Mouse (Mus musculus): ENCODE data around the gene 3110082I17Rik.
A peak's percentile ranks its signal among the peaks of the same experiment; 100 is the strongest.

3110082I17Rik gene

DNA sequence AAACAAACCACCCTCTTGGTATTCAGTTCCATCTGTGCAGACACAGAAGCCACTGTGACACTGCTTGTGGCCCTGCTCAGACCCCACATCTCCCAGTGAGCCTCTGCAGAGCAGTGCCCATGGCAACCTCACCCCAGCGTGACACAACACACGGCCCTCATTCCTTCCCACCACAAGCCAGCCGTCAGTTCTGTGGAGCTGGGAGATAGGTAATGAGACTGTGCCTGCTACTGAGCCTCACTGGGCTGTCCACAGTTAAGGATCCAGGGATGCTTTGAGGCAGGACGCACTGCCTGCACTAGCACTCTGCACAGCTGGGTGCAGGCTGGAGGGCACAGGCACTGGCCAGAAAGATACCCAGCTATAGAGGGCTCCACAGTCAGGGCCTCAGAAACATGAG is 10.4 kb downstream of the 3110082I17Rik start:
- peak in 1 of 2 experiments; percentile 7 for DNase-seq

DNA sequence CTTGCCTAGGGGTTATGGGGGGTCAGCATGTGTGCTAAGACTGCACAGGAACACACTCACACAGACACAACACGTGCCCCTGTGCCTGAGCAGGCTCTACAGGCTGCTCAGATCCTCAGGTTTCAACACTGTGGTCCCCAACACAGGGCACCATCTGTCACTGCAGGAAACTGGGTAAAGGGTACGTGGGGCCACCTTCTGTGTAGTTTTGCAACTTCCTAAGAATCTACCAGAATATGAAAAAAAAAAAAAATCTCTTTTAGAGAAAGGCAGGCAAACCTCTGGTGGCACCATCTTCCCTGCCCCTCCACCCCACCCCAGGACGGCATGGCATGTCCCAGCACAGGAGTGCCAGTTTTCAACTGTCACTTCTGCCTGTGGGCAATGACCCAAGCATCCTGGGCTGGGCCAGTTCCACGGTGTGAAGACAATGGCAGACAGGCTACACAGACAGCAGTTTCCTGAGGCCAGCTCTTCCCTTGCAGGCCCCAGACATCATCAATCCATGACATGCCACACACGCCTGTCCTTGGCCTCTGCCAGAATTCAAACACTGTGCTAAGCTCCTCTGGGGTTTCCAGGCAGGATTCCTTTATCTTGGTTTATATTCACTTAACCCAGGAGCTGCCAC is 11.1 kb downstream of the 3110082I17Rik start:
- peak; percentile 19 to 43 for DNase-seq

DNA sequence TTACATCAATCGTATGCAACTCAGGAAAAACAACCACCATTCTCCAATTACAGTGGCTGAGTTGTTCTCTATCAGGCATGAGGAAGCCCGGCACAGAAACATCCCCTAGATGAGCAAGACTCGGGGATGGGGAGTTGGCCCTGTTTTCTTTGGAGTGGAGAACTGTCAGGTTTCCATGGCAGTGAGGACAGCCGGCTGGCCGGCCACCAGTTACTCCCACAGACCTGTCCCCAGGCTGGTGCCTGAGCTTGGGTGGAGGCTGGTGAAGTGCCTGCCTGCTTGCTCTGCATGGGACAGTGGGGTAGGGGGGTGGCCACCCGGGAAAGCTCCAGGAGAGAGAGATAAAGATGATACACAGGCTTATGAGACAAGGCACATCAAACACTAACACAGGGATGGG is 12.3 kb downstream of the 3110082I17Rik start:
- no peak for DNase-seq

GRCm38 (mm10) chr5:139445258-139445657 is 15.1 kb downstream of the 3110082I17Rik start:
- DNase-seq = no peak

- DNase-seq = no peak
Observed at GRCm38 (mm10) chr5:139442962-139443361, 17.4 kb downstream of the 3110082I17Rik start.

GRCm38 (mm10) chr5:139442428-139442827 is 17.9 kb downstream of the 3110082I17Rik start:
- DNase-seq = no peak

- no peak for DNase-seq
Observed at GRCm38 (mm10) chr5:139441726-139442018, 18.7 kb downstream of the 3110082I17Rik start.

- no peak for DNase-seq
Observed at GRCm38 (mm10) chr5:139440926-139441725, 19.2 kb downstream of the 3110082I17Rik start.

DNA sequence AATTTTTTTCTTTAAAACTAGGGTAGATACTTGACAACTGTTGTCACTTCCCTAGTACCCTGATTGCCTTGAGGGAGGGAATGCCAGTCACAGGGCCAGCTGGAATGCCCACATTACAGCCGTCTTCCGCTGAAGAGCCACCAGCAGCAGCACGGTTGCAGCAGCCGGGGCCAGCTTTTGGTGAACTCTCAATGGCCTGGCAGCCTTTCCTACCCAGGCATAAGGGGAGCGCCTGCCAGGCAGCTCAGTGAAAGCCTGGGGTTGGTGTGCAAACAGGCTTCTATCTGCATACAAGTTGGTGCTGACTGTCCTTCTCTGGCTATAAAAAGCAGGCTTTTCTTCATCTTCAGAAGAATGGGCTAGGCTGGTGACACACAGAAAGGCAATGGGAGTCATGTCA is 19.9 kb downstream of the 3110082I17Rik start:
- no peak for DNase-seq

DNA sequence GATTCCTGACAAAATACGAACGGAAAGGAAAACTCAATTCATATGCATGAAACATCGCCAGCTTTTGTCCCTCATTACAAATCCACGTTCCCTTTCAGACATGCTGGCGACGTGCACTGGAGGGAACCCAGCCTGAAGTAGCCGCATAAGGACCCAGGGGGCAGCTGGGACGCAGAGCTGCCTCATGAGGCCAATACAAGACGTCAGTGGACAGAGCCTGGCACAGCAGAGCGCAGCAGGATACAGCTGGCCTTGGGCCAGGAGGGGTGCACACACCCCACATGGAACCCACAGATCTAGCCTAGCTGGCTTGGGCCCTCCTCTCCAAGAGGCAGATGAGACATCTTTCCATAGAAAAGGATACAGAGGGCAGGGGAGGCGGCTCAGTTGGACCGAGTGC is 21.9 kb downstream of the 3110082I17Rik start:
- no peak for DNase-seq

DNA sequence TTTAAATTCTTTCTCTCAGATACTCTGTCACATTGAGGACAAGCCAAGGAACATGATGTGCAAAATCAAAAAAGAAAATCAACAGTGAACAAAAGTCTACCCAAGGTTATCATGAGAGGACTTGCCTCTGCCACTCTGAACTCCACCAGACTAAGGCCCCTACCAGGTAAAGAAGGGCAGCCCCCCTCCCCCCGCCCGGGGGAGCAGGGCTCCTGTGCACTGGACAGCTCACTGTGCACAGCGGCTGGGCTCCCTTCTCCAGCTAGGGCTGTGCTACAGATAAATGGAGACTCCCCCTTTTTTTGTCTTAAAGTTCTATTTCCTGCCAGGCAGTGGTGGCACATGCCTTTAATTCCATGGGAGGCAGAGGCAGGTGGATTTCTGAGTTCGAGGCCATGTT is 22.6 kb downstream of the 3110082I17Rik start:
- no peak for DNase-seq

- no peak for DNase-seq
Observed at GRCm38 (mm10) chr5:139434940-139435339, 25.4 kb downstream of the 3110082I17Rik start.

GRCm38 (mm10) chr5:139433842-139434568 is 26.3 kb downstream of the 3110082I17Rik start:
- no peak for DNase-seq

DNA sequence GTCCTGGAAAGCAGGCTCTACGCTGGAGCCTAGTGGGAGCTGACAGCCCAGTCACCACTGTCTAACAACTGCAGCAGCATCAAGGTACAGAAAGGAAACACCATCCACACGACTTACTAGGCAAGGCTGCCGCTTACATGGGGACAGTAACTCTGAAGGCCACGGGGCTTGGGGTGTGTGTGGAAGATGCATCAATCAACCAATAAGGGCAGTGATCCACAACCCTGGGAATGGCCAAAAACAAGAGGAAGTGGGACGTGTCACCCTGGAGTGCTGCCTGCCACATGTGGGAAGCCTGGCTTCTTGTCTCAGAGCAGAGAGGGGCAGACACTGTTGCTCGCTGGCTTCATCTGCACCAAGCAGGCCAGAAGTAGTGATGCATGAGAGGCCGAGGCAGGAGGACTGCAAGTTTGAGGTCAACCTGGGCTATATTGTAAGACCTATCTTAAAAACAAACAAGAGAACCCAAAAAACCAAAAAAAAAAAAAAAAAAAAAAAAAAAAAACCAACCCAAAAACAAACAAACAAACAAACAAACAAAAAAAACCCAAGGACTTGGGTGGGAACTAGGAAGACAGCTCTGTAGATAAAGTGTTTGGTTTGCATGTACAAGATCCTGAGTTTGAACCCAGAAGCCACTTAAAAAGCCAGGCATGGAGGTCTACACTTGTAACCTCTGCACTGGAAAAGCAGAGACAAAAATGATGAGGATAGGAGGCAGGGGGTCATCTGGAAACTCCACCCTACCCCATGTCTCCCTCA is 27.4 kb downstream of the 3110082I17Rik start:
- DNase-seq = no peak

GRCm38 (mm10) chr5:139432333-139432732 is 28.0 kb downstream of the 3110082I17Rik start:
- DNase-seq = no peak

DNA sequence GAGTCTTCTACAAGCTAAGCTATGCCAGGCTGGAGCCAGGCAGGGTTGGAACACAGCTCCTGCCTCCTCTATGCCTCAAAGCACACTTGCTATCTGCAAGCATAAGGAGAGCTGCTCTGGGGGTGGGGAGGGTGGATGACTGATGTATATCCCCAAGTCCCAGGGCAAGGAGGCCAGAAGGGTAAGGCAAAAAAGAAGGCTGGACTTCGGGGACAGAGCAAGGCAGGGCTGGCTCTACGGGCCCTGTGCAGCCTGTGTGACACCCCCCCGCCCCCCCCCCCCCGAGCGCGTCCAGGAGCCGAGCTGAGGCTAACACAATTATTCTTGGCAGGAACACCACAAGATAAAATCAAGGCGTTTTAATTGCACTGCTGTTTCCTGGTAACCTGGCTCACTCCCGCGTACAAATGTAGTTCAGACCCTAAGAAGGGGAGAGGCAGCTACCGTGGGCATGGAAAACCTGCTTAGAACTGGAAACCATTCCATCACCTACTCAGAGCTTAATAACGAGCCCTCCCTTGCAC is 30.4 kb downstream of the 3110082I17Rik start:
- no peak for DNase-seq

GRCm38 (mm10) chr5:139427989-139428388 is 32.3 kb downstream of the 3110082I17Rik start:
- DNase-seq = no peak

DNA sequence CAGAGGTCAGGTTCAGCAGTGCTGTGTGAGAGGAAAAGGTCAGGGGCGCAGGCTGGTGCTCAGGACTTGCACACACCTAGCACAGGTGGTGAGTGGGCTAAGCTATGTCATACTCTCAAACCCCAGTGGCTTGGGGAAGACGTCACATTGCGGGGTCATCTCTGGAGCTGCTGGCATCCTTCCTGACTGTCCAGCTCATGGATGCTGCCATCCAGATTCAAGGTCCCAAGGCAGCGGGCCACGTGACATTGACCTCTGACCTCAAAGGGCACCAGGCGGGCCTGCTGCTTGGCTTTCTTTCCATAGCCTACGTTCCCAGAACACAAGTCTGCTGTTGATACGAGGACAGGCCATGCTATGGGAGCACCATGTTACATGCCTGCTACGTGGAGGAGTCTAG is 33.3 kb downstream of the 3110082I17Rik start:
- DNase-seq = no peak

DNA sequence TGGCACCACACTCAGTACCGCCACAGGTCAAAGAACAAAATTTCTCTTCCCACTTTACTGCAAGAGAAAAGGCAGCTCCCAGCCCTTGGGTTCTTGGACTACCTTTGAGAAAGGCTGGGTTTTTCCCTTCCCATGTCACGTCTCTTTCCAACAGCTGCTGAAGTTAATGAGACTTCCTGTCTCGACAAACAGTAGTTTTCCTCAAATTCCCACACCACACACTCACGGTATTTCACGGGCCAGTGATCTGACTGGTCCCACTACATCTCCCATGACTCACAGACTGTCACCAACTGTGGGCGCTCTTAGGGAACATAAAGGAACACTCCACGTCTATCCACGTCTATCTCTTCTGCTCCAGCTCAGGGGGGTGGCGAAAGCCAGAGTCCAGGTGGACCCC is 35.1 kb downstream of the 3110082I17Rik start:
- no peak for DNase-seq

GRCm38 (mm10) chr5:139423026-139423865 is 37.1 kb downstream of the 3110082I17Rik start, which contains the start of gene Gper1:
TSS of gene Gper1 (plus strand) at chr5:139423151.
- no peak for DNase-seq

DNA sequence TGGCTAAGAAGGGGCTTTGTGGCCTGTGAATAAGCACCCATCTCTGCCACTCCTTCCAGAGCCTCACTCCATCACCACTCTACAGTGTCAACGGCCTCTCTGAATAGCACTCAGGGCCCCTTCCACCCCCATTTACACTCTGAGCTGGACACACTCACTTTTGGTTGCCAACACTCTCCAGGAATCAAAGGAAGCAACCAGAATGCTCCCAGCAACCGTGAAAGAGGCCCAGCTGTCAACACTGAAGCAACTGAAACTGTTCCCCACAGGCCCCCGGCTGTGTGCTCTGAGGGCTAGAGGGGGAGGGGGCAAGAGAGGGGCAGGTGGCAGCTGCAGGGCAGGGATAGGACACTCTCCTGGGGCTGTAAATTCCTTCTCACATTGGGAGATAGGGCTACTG is 41.7 kb downstream of the 3110082I17Rik start:
- no peak for DNase-seq

- DNase-seq = no peak
Observed at GRCm38 (mm10) chr5:139418110-139418509, 42.2 kb downstream of the 3110082I17Rik start.
